Mouse (Mus musculus): ENCODE results near the gene Efcab6. TPM values are rescaled to one million over a fixed set of nuclear protein-coding genes. Genes with fewer than 3 reads are reported as not detected.

Gene Efcab6
- polyA plus RNA-seq, 1 experiment = not detected

DNA sequence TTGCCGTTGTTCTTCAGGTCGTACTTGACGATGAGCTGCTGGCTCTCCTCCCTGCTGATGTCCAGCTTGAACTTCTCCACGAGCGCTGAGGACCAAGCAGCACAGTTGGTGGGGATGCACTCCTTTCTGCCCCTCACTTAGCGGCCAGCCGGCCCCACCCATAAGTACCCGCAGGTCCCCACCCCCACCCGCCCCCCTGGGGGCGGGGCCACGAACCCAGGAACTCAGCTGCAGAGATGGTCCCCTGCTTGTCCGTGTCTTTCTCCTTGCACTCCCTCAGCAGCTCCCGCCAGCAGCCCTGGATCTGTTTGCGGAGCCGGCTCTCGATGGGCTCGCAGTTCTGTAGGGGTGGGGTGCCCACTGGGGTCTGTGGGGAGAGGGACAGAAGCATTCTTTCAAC lies 194.2 kb downstream of the Efcab6 start:
- H3K4me3 ChIP-seq = no peak overlapping the region
- H3K4me2 ChIP-seq (ENCODE audit: low read depth) = no peak overlapping the region
- H3K27me3 ChIP-seq (ENCODE audit: control insufficient read depth, insufficient read depth, insufficient read length) = no peaks in the 10 kb centered on the region
- no peaks in the 10 kb centered on the region for H3K36me3 ChIP-seq (ENCODE audit: control insufficient read depth, insufficient read depth)
- H3K79me2 ChIP-seq (ENCODE audit: control insufficient read depth, insufficient read depth) = no peaks in the 10 kb centered on the region
- H3ac ChIP-seq (ENCODE audit: control insufficient read depth, insufficient read length) = no peak overlapping the region
- TF ChIP-seq USF1 (IDR thresholded peaks at IDR 0.05; ENCODE audit: low read depth) = no peak
- no peak for TF ChIP-seq MAX (IDR thresholded peaks at IDR 0.05; ENCODE audit: low read depth)
- TF ChIP-seq SRF (IDR thresholded peaks at IDR 0.05; ENCODE audit: control insufficient read depth, insufficient read length, low read depth) = no peak
- no peak for TF ChIP-seq MYOG (IDR thresholded peaks at IDR 0.05; ENCODE audit: control insufficient read depth in 1 of 3, insufficient read depth in 1 of 3, insufficient read length in 2 of 3, low read depth in 2 of 3)
- no peak for TF ChIP-seq E2F4 (IDR thresholded peaks at IDR 0.05; ENCODE audit: insufficient read depth)
- no peak for TF ChIP-seq MYOD1 (IDR thresholded peaks at IDR 0.05; ENCODE audit: control insufficient read depth in 1 of 3, insufficient read length in 2 of 3, low read depth in 2 of 3)
- TF ChIP-seq TCF12 (IDR thresholded peaks at IDR 0.05; ENCODE audit: insufficient read depth, poor library complexity, severe bottlenecking) = no peak
- TF ChIP-seq REST (IDR thresholded peaks at IDR 0.05; ENCODE audit: insufficient read depth, insufficient read length) = no peak
- TF ChIP-seq POLR2AphosphoS2 (IDR thresholded peaks at IDR 0.05; ENCODE audit: insufficient read length, low read depth) = no peak
- TF ChIP-seq POLR2A (IDR thresholded peaks at IDR 0.05; ENCODE audit: insufficient read length, low read depth) = no peak
- no peak for TF ChIP-seq TCF3 (IDR thresholded peaks at IDR 0.05; ENCODE audit: insufficient read length, low read depth)
- no peak for TF ChIP-seq CEBPB (IDR thresholded peaks at IDR 0.05; ENCODE audit: insufficient read depth, poor library complexity, severe bottlenecking)

DNA sequence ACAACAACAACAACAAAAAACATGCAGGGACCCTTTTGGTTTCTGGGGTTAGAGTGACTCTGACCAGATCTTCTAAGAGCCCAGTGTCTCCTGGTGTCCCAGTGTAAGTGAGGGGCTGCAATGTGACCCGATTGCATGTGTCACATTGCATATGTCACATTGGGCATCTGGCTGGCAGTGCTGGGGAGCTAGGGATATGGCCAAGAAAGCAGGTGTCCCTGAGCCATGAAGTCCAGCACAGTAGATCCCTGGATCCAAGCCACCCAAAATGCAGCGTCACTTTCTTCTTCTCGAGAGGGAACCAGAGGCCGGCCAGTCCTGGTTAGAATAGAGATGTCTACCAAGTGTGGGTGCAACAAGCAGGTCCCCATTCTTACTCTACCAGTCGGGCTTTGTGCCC lies 199.6 kb downstream of the Efcab6 start:
- Histone ChIP-seq H3K27me3 (ENCODE audit: control insufficient read depth, insufficient read depth, insufficient read length) (no peaks in the 10 kb centered on the region), H3ac (ENCODE audit: control insufficient read depth, insufficient read length) (no peak overlapping the region), H3K4me2 (ENCODE audit: low read depth) (no peak overlapping the region), H3K4me3 (no peak overlapping the region), H3K79me2 (ENCODE audit: control insufficient read depth, insufficient read depth) (no peaks in the 10 kb centered on the region), H3K36me3 (ENCODE audit: control insufficient read depth, insufficient read depth) (no peaks in the 10 kb centered on the region)
- TF ChIP-seq CEBPB (IDR thresholded peaks at IDR 0.05; ENCODE audit: insufficient read depth, poor library complexity, severe bottlenecking) (no peak), MYOD1 (IDR thresholded peaks at IDR 0.05; ENCODE audit: control insufficient read depth in 1 of 3, insufficient read length in 2 of 3, low read depth in 2 of 3) (no peak), POLR2A (IDR thresholded peaks at IDR 0.05; ENCODE audit: insufficient read length, low read depth) (no peak), POLR2AphosphoS2 (IDR thresholded peaks at IDR 0.05; ENCODE audit: insufficient read length, low read depth) (no peak), SRF (IDR thresholded peaks at IDR 0.05; ENCODE audit: control insufficient read depth, insufficient read length, low read depth) (no peak), TCF12 (IDR thresholded peaks at IDR 0.05; ENCODE audit: insufficient read depth, poor library complexity, severe bottlenecking) (no peak), MYOG (IDR thresholded peaks at IDR 0.05; ENCODE audit: control insufficient read depth in 1 of 3, insufficient read depth in 1 of 3, insufficient read length in 2 of 3, low read depth in 2 of 3) (no peak), REST (IDR thresholded peaks at IDR 0.05; ENCODE audit: insufficient read depth, insufficient read length) (no peak)

GRCm38 (mm10) chr15:83857129-83857528 lies 208.1 kb downstream of the Efcab6 start:
- Histone ChIP-seq H3ac (ENCODE audit: control insufficient read depth, insufficient read length) (no peak overlapping the region), H3K4me3 (no peak overlapping the region), H3K36me3 (ENCODE audit: control insufficient read depth, insufficient read depth) (no peaks in the 10 kb centered on the region), H3K4me2 (ENCODE audit: low read depth) (no peak overlapping the region), H3K79me2 (ENCODE audit: control insufficient read depth, insufficient read depth) (no peaks in the 10 kb centered on the region), H3K27me3 (ENCODE audit: control insufficient read depth, insufficient read depth, insufficient read length) (no peaks in the 10 kb centered on the region)
- TF ChIP-seq CEBPB (IDR thresholded peaks at IDR 0.05; ENCODE audit: insufficient read depth, poor library complexity, severe bottlenecking) (no peak), E2F4 (IDR thresholded peaks at IDR 0.05; ENCODE audit: insufficient read depth) (no peak), TCF12 (IDR thresholded peaks at IDR 0.05; ENCODE audit: insufficient read depth, poor library complexity, severe bottlenecking) (no peak), MYOD1 (IDR thresholded peaks at IDR 0.05; ENCODE audit: control insufficient read depth in 1 of 3, insufficient read length in 2 of 3, low read depth in 2 of 3) (no peak), MYOG (IDR thresholded peaks at IDR 0.05; ENCODE audit: control insufficient read depth in 1 of 3, insufficient read depth in 1 of 3, insufficient read length in 2 of 3, low read depth in 2 of 3) (no peak), TCF3 (IDR thresholded peaks at IDR 0.05; ENCODE audit: insufficient read length, low read depth) (no peak), USF1 (IDR thresholded peaks at IDR 0.05; ENCODE audit: low read depth) (no peak), SRF (IDR thresholded peaks at IDR 0.05; ENCODE audit: control insufficient read depth, insufficient read length, low read depth) (no peak), POLR2AphosphoS2 (IDR thresholded peaks at IDR 0.05; ENCODE audit: insufficient read length, low read depth) (no peak), POLR2A (IDR thresholded peaks at IDR 0.05; ENCODE audit: insufficient read length, low read depth) (no peak), REST (IDR thresholded peaks at IDR 0.05; ENCODE audit: insufficient read depth, insufficient read length) (no peak), MAX (IDR thresholded peaks at IDR 0.05; ENCODE audit: low read depth) (no peak)

DNA sequence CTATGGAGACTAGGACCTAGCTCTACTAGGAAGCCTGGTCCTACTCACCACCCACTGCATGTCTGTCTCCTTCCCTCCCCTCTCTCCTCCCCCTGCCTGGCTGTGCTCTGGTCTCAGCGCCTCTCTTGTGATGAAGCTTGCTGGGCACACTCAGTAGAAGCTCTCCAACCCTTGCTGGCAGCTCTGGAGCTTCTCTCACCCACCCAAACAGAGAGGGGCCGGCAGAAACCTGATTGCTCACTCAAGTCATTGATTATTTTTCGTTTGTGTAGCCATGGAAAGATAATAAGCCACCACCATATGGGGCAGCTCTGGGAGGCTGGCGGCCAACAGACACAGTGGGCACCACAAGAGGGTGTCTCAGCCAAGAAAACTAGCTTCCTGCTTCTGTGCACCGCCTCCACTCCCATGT lies 211.8 kb downstream of the Efcab6 start:
- no peak overlapping the region for H3K4me3 ChIP-seq
- no peaks in the 10 kb centered on the region for H3K36me3 ChIP-seq (ENCODE audit: control insufficient read depth, insufficient read depth)
- no peak for TF ChIP-seq SRF (IDR thresholded peaks at IDR 0.05; ENCODE audit: control insufficient read depth, insufficient read length, low read depth)
- TF ChIP-seq CEBPB (IDR thresholded peaks at IDR 0.05; ENCODE audit: insufficient read depth, poor library complexity, severe bottlenecking) = no peak
- no peak for TF ChIP-seq REST (IDR thresholded peaks at IDR 0.05; ENCODE audit: insufficient read depth, insufficient read length)
- H3ac ChIP-seq (ENCODE audit: control insufficient read depth, insufficient read length) = no peak overlapping the region
- no peak overlapping the region for H3K4me2 ChIP-seq (ENCODE audit: low read depth)
- no peaks in the 10 kb centered on the region for H3K27me3 ChIP-seq (ENCODE audit: control insufficient read depth, insufficient read depth, insufficient read length)
- H3K79me2 ChIP-seq (ENCODE audit: control insufficient read depth, insufficient read depth) = no peaks in the 10 kb centered on the region

DNA sequence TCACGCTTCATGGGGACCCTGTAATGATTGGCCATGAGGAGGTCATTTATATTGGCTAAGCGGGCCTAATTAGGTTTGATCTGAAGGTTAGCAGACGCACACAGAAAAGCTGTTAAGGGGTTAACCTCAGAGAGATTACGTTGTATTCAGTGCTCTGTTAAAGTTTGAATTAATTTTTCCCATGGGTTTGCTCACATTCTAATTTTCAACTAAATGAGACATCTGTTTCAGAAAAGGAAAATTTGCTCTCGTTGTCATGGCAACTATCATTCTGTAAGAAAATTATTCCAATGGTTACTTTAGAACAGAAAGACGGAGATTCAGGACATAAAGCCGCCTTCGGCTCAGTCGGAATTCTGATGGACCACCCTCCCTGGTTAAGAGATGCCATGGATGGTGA lies 217.0 kb downstream of the Efcab6 start:
- H3K4me3 ChIP-seq = no peak overlapping the region
- H3K27me3 ChIP-seq (ENCODE audit: control insufficient read depth, insufficient read depth, insufficient read length) = peaks cover 28% of the 10 kb centered on the region
- no peaks in the 10 kb centered on the region for H3K36me3 ChIP-seq (ENCODE audit: control insufficient read depth, insufficient read depth)
- H3K79me2 ChIP-seq (ENCODE audit: control insufficient read depth, insufficient read depth) = no peaks in the 10 kb centered on the region
- no peak overlapping the region for H3ac ChIP-seq (ENCODE audit: control insufficient read depth, insufficient read length)
- no peak for TF ChIP-seq POLR2AphosphoS2 (IDR thresholded peaks at IDR 0.05; ENCODE audit: insufficient read length, low read depth)
- TF ChIP-seq POLR2A (IDR thresholded peaks at IDR 0.05; ENCODE audit: insufficient read length, low read depth) = no peak
- TF ChIP-seq USF1 (IDR thresholded peaks at IDR 0.05; ENCODE audit: low read depth) = no peak
- TF ChIP-seq TCF3 (IDR thresholded peaks at IDR 0.05; ENCODE audit: insufficient read length, low read depth) = no peak
- no peak overlapping the region for H3K4me2 ChIP-seq (ENCODE audit: low read depth)

All from myocyte (in vitro differentiated cells).